Mouse (Mus musculus): ENCODE measurements around the gene Mxra8.
A peak's percentile ranks its signal among the peaks of the same experiment; 100 is the strongest.

The Mxra8 gene

DNA sequence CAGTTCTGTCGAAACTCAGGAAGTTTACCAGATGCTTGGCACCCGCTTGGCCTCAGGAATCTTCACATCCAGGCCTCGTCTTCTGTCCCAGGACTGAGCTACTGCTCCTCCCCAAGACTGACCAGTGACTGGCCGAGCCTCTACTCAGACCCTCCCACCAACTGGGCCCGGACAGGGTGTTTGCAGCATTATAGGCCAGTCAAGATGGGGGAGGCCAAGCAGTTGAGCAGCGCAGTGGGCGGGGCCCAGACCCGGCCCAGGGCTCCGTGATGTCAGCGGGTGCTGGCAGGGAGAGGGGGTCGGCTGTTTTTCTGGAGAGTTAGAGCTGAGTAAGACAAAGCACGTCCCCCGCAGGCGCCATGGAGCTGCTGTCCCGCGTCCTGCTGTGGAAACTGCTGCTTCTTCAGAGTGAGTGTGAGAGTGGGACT is at the start of gene Mxra8:
Mxra8 (plus strand) TSS at position 198 of the 428 bp plus-strand sequence.
- DNase-seq: peak; percentile 91 to 95

DNA sequence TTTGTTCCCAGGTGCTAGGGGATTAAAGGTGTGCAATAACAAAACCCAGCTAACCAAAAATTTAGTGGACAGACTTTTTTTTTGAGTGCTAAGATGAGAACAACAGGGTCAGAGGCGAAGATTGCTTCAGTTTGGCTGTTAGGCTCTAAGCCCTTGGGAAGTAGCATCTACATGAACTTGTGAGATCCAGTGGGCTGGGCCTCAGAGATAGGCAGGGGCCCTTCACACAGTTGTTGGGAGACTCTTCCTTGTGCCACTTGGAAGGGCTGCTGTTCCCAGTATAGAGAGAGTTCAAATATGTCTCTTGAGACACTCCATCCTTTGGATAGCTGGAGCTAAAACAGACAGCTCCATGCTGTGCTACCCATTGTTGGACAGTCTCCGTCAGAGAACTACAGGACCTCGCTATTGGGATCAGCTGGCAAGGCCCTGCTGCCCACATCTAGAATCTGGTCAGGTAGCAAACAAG is 49.4 kb upstream of the Mxra8 start, which contains the start of gene Ankrd65:
Ankrd65 (plus strand) TSS at position 419 of the 469 bp plus-strand sequence.
- no peak for DNase-seq

DNA sequence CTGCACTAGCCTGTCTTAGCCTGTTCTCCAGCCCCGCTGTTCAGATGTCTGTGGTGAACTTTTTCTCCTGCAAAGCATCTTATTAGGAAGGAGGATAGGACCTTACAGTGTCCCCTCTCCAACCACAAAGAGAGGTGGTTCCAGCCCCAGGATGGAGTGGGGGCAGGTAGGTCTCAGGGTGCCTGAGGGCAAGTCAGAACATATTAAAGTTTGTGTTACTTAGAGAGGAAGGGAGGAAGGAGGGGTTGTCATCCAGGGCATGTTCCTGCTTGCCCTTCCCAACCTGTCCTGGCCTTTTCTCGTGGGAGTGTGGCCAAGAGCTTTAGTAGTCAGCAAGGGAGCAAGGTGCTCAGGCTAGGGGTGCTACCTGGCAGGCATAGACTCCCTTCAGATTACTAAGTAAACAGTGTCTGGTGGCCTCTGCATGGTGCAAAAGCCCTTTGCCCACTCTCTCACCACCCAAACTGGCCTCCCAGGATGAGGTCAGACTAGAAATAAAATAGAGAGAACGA is 48.8 kb upstream of the Mxra8 start:
- peak in 1 of 2 experiments; percentile 26 for DNase-seq

DNA sequence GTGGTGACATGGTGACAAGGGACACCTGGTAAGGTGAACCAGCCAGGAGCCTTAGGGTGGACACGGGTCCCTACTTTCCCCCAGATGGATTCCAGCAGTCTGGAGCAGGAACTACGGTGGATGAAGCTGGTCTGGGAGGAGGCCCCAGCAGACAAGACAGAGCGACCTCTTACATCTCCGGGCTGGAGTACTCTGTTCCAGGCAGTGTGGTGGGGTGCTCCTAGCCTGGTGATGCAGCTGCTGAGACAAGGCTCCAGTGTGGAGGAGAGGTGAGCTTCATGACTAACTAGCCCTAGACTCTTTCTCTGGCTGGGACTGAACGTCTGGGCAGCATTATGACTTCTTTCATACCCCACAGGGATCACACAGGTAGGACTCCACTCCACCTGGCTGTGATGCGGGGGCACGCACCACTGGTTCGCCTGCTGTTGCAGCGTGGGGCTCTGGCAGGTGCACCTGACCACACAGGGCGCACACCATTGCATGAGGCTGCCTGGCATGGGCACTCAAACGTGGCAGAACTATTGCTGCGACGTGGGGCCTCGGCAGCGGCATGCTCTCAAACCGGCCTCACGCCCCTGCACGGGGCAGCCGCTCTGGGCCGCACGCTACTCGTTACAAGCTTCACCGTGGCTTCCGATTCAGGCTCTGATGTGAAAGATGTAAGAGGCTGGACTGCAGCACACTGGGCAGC is 48.1 kb upstream of the Mxra8 start:
- peak; percentile 43 to 61 for DNase-seq

DNA sequence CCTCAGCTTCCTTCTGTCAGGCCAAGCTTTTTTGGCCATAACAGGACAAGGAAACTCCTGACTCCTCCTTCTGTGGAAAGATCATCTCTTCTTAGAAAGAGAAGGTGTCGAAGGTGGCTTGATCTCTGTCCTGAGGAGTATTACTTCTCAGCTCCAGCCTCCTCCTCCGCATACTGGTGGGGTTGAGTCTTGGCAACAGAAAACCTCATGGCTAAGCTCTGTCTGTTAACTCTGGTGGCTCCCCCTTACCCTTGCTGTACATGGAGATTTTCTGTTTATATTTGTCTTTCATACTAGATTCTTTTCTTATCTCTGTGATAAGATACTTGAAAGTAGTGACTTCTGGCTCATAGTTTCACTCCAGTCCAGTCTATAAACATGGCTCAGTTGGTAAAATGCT is 45.8 kb upstream of the Mxra8 start:
- DNase-seq: no peak

DNA sequence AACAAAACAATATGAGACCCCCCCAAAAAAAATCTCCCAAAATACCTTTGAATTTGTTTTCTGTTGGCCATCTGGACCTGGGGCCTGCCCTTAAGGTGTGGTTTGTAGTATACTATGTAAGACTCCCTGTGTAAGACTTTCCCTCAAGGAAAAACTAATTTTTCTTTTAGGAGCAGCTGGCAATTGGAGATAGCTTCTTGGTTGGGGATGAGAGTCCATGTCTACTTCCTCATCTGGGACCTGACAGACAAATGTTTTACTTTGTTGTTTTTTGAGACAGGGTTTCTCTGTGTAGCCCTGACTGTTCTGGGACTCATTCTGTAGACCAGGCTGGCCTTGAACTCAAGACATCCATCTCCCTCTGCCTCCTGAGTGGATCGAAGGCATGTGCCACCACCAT is 37.4 kb upstream of the Mxra8 start:
- no peak for DNase-seq

DNA sequence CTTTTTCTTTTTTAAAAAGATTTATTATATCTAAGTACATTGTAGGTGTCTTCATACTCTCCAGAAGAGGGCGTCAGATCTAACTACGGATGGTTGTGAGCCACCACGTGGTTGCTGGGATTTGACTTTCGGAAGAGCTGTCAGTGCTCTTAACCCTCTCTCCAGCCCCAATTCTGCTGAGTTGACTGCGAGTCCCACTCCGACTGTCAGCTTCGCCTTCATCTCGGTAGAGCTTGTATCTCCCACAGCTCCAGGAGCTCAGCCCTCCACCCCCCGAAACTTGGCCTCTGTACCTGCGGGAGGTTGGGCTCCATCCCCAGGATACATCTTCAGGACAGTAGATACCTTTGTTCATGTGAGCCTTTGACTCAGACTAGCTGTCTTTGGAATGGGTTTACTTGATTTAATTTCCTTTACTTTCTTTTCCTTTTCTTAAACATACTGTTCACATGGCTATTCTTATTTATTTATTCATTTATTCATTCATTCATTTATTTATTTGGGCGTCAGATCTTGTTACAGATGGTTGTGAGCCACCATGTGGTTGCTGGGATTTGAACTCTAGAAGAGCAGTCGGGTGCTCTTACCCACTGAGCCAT is 36.6 kb upstream of the Mxra8 start, which contains the start of gene Mrpl20:
Mrpl20 (plus strand) TSS at position 138 of the 599 bp plus-strand sequence.
- DNase-seq: peak in 1 of 2 experiments; percentile 35

DNA sequence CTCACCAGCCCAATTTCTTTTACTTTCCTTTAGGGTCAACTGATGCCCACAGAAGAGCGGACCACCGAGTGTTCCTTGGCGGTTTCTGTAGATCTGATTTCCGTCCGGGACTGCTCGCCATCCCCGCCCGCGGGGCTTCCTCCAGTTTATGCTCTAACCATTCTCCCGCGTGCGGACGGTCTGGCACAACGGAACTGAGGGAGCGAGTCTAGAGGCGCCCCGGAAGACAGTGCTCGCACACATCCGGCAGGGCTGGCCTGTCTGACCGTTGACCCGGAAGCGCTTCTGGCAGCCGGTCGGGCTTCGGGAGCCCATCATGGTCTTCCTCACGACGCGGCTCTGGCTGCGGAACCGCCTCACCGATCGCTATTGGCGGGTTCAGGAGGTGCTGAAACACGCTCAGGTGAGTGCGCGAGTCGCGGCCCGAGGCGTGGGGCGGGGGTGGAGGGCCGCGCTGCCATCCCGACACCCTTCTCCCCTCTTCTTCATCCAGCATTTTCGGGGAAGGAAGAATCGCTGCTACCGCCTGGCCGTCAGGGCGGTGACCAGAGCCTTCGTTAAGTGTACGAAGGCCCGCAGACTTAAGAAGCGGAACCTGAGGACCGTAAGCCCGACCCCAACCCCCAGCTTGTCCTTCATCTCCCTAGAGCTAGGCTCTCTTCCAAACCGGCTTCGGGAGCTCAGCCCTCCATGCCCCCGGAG is 36.0 kb upstream of the Mxra8 start:
- DNase-seq: peak; percentile 98

DNA sequence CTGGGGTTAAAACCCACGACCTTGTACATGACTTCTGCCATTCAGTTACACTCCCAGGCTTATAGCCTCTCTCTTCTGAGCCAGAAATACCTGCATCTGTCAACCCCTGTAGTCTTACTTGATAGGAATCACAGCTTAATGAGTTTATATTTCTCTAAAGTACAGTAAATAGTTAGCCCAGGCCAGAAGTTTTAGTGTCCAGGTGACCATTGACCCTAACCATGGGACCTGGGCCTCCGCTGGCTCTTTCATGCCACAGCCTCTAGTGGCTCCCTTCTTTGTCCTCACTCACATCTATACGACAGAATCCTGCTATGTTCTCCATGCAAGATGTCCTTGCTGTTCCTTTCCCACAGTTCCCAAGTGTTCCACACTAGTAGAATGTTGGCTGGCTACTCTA is 31.6 kb upstream of the Mxra8 start:
- DNase-seq: no peak

DNA sequence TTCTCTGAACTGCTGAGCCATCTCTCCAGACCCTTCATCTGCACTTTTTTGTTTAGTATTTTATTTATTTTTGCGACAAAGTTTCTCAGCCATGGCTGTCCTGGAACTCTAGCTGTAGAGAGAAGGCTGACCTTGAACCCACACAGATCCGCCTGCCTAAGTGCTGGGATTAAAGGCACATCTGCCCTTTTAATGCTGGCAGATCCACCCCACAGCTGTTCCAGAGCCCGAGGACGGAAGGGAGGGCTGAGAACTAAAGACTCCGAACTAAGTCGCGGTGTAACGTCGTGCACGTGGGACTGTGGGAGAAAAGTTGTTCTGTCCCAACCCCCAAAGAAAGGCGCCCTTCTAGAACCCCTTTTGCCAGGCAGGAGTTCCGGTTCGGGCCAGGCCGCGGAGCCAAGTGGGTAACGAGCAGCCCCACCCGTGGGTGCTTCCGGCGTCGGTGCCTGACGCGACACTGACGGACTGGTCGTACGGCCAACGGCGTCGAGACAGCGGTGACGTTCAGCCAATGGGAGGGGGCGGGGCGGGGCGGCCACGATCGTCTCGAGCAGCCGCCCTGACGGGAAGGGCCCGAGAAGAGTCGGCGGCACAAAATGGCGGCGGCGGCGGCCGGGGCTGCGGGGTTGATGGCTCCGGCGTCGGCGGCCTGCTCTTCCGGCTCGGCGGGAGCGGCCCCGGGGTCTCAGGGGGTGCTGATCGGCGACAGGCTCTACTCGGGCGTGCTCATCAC is 27.4 kb upstream of the Mxra8 start, which contains the start of gene Ccnl2:
Ccnl2 (plus strand) TSS at position 561 of the 736 bp plus-strand sequence.
- DNase-seq: peak; percentile 94 to 97

DNA sequence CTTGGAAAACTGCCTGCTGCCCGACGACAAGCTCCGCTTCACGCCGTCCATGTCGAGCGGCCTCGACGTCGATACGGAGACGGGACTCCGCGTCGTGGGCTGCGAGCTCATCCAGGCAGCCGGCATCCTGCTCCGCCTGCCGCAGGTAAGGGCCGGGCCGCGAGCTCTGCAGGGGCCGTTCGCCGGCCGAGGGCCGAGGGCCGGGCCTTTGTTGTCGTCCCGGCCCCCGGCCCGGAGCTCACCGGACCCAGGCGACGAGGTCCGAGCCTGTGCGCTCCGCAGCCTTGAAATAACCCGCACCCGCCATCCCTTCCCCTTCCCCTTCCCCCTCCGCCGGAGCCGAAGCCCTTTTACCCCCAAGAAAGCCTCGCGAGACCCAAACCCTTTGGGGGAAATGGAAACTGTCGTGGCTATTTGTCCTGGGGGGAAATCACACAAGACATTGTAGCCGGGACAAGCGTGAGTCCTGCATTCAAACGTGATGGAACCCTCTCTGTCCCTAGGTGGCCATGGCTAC is 26.8 kb upstream of the Mxra8 start:
- peak; percentile 58 to 75 for DNase-seq

DNA sequence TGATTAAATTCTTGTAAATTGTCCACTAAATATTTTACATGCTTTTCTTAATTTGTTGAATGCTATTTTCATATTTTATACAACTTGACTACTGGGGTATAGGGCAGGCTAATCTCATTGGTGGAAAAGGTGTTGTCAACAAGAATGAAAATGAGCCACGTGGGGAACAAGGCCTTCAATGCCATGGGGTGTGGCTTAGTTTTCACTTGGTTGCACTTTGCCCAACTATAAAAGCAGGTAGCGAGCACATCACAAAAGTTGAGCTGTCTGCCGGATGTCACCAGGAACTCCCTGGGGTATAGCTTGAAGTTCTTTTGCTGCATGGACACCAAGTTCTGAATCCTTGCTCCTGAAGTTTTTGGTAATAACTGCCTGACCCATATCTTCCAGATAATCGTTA is 21.9 kb upstream of the Mxra8 start:
- DNase-seq: no peak

DNA sequence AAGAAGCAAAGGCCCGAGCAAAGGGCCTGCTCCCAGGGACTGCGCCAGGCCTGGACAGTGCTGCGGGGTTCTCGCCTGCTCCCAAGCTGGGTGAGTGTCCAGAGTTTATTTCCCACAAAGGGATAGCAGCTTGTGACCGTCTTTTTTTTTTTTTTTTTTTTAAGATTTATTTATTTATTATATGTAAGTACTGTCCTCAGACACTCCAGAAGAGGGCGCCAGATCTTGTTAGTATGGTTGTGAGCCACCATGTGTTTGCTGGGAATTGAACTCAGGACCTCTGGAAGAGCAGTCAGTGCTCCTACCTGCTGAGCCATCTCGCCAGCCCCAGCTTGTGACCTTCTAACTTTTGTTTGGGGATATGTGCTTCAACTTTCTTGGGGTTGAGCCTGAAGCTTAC is 18.5 kb upstream of the Mxra8 start:
- DNase-seq: peak; percentile 34 to 56

DNA sequence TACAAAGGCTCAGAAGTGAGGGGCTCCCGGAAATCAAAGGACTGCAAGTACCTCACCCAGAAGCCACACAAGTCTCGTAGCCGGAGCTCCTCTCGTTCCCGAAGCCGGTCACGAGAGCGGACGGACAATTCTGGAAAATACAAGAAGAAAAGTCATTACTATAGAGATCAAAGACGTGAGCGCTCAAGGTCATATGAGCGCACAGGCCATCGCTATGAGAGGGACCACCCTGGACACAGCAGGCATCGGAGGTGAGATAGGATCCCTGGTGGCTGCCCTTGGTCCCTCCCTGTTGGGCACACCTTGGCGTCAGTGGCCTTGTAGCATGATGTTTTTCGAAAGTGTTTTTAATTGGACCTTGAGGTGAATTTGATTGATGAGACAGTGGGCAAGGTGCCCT is 16.0 kb upstream of the Mxra8 start:
- DNase-seq: no peak

DNA sequence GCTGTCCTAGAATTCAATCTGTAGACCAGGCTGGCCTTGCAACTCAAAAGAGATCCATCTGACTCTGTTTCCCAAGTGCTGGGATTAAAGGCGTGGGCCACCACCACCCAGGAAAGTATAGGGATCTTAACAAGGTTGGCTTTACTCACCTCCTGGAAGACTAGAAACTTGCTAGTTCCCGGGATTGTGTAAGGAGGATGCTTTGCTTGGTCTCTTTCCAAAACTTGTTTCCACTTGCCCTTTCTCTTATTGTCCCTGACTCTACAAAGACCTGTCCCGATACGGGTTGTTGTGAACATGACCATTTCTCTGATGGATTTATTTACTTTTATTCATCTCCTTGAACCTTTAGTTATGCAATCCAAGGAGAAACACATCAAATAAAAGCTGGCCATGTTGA is 9.6 kb upstream of the Mxra8 start:
- DNase-seq: no peak

DNA sequence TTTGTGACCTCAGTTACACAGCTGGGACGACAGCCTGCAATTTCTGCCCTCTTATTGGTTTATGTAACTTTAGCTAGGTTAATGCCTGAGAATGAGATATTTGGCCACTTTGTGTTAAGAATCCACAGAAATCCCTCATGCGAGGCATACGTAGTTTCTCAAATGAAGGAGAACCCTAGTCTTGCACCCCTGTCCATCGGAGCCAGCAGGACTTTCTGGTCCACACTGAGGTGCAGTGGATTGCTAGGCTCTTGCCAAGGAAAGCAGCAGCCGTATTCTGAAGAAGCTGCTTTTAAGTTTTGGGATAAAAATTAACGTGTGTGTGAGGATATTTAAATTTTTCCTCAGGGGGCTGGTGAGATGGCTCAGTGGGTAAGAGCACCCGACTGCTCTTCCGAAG is 8.9 kb upstream of the Mxra8 start:
- DNase-seq: no peak

DNA sequence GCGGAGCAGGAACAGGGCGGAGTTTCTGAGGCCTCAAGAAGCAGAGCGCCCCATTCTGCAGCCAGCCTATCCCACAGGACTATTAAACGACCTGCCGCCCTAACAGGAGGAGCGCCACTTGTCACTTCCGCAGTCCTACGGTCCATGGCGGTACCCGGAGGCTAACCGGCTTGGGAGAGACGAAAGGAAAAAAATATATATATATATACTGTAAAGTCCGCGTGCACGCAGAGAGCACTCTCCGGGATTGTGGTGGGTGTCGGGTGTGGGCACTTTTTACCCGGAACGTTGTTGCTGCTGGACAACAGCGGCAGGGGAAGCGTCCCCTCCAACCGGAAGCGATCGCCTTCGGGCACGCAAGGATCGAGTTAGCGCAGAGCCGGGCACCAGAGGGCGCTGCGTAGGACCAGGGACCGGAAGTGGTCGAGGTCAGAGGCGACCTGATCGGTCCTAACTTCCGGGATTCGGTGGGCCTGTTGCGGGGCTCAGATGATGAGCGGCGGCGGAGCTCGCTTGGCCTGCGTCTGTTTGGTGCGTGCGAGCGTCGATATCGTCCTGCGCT is 8.2 kb upstream of the Mxra8 start, which contains the start of gene Aurkaip1:
Aurkaip1 (plus strand) TSS at position 68 of the 562 bp plus-strand sequence.
- DNase-seq: peak; percentile 98 to 99

DNA sequence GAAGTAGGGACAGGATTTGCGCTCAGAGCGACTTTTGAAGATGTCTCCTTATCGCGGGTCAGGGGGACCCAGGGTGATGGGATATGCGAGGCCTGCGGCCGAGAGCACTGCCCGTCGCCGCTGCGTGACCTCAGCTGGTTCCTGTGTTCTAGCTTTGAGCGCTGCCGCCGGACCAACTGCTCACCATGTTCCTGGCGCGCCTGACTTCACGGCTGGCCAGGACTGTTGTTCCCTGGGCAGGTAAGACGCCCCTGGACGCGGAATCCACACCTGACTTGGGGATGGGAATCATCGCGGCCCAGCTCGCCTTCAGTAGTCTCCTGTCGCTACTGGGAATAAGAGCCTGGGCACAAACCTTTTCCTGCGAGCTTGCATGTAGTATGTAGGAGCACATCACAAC is 7.6 kb upstream of the Mxra8 start:
- no peak for DNase-seq

DNA sequence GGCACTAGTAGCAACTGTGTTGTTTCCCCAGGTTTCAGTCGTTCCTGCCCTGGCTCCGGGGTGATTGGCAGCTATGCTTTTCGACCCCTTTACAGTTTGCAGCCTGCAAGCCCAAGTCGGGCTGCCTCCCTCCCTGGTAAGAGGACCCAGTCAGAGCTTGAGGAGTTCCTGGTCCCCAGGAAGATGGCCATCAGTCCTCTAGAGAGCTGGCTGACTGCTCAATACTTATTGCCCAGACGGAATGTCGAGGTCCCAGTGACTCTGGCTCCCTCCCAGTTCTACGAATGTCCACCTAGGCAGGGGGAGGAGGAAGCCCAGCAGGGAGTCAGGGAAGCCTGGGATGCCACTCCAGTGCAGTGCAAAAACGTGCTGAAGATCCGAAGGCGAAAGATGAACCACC is 7.2 kb upstream of the Mxra8 start:
- DNase-seq: no peak

DNA sequence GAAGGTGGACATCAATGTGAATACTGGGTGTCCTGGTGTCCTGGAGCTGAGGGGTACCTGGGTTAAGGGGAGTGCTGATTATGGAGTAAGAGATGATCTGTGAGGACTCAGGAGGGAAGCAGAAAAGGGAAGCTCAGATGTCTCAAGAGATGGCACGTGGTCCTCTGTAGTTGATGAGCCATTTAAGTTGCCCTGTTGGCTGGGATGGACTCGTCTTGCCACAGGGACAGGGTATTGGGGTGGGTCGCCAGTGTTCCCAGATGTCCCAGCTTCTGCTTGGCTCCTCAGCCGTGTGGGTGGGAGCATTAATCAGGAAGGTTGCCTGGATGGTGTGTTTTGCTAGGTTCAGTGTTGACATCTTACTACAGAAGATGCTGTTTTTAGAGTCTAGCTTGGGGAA is 6.2 kb upstream of the Mxra8 start:
- no peak for DNase-seq

DNA sequence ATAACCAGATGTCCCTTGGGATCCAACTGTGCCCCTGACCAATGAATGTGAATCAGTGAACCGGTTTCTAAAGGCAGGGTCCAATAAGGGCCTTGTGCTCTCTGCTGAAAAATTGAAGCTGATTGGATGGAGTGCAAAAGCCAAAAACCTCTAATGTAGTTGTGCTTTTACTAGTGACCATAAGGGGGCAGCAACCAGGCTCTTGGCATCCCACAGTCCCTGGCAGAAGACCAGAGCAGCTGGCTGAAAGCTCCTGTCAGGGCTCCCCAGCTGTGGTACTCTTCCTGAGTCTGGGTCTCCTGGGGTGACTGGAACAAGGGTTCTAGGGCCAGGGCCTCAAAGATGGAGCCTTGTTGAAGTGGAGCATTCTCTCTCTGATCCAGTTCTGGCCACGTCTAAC is 5.6 kb upstream of the Mxra8 start:
- peak; percentile 85 to 90 for DNase-seq

Data from kidney, postnatal 4 days (tissue).